Mouse (Mus musculus): ENCODE data around the gene Camsap2.

DNA sequence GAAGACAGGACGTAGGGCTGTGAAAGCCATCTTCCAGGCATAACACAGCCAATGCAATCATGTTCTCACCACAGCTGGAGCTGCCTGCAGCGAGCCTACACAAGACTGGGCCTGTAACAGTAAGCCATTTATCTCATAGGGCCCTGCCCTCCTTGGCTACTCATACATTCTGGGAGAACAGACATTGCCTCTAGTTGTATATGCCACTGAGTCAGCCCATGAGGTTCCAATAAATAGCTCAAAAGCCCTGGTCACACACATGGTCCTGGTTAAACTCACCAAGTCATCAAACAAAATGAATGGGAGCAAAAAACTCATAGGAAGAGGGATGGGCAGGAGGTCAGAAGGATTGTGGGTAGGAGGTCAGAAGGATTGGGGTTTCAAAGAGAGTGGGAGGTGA lies 17.3 kb downstream of the Camsap2 start:
- no peak for TF ChIP-seq POLR2A (IDR thresholded peaks at IDR 0.05; ENCODE audit: extremely low read depth, insufficient read depth, low read length)
- no peak for TF ChIP-seq CTCF (IDR thresholded peaks at IDR 0.05; ENCODE audit: extremely low read depth, insufficient read depth, low read length)
